Mouse (Mus musculus) kidney, postnatal 0 days (tissue): ENCODE measurements around the gene Dgke. TPM values are rescaled to one million over a fixed set of nuclear protein-coding genes. Genes with fewer than 3 reads are reported as not detected.

Experiments
- ATAC-seq: fragments of 200-750 bp; cut with Nextera tagmentation; replicated peaks from 2 replicates; pipeline ENCODE4 v1.8.0; 2017; ENCODE audit warnings: low read depth, moderate number of reproducible peaks, moderate TSS enrichment, moderate library complexity; ENCODE audit not compliant: low FRiP score
- DNase-seq: peaks from one replicate; pipeline ENCODE4 v3.0.0-alpha.2; 2016; ENCODE audit warnings: low spot score
- H3K27ac ChIP-seq: fragments of 300-500 bp; sonication (generic); 2 replicates; pipeline ENCODE4 v1.5.1; 2014; ENCODE audit warnings: mild to moderate bottlenecking
- H3K27me3 ChIP-seq: fragments of 300-500 bp; sonication (generic); 2 replicates; pipeline ENCODE4 v1.6.1; 2014; ENCODE audit warnings: low read length, mixed read lengths; ENCODE audit not compliant: insufficient read depth
- H3K36me3 ChIP-seq: fragments of 300-500 bp; sonication (generic); 2 replicates; pipeline ENCODE4 v1.6.1; 2014; ENCODE audit warnings: low read length, mixed read lengths; ENCODE audit not compliant: insufficient read depth
- H3K4me1 ChIP-seq: fragments of 300-500 bp; sonication (generic); replicated peaks from 2 replicates; pipeline ENCODE4 v1.6.1; 2014; ENCODE audit warnings: antibody characterized with exemption, low read length, mixed read lengths; ENCODE audit not compliant: insufficient read depth
- H3K4me2 ChIP-seq: fragments of 300-500 bp; sonication (generic); 2 replicates; pipeline ENCODE4 v1.6.1; 2014; ENCODE audit warnings: mild to moderate bottlenecking, low read length, moderate library complexity, mixed read lengths
- H3K4me3 ChIP-seq: fragments of 300-500 bp; sonication (generic); replicated peaks from 2 replicates; pipeline ENCODE4 v1.5.1; 2014; ENCODE audit warnings: low read depth, low read length
- H3K9ac ChIP-seq: fragments of 300-500 bp; sonication (generic); 2 replicates; pipeline ENCODE4 v1.6.1; 2014; ENCODE audit warnings: low read depth, low read length
- H3K9me3 ChIP-seq: fragments of 300-500 bp; sonication (generic); replicated peaks from 2 replicates; pipeline ENCODE4 v1.6.1; 2016; ENCODE audit warnings: low read length, inconsistent platforms, mixed read lengths
- CTCF ChIP-seq: IDR thresholded peaks from 2 replicates; pipeline ENCODE4 v1.5.1; 2016; ENCODE audit warnings: antibody characterized with exemption, low read depth, mild to moderate bottlenecking, moderate library complexity
- WGBS: fragments of 180-500 bp; shearing (Covaris S2); extraction: QIAGEN DNeasy Blood & Tissue Kit; methylation state at CpG from one replicate; pipeline ENCODE4 v1.1.7; 2014; 5-methylcytosine and 5-hydroxymethylcytosine counted together
- polyA plus RNA-seq: library from polyadenylated mRNA; unstranded; fragments of >200 nt; fragmentation: Nextera tagmentation; extraction: Ambion mirVana; gene quantifications from 2 replicates; pipeline ENCODE4 v1.2.1, GENCODE M21; 2015

Dgke gene
- polyA plus RNA-seq, 1 experiment from 2014 or later, result 2.6 TPM

DNA sequence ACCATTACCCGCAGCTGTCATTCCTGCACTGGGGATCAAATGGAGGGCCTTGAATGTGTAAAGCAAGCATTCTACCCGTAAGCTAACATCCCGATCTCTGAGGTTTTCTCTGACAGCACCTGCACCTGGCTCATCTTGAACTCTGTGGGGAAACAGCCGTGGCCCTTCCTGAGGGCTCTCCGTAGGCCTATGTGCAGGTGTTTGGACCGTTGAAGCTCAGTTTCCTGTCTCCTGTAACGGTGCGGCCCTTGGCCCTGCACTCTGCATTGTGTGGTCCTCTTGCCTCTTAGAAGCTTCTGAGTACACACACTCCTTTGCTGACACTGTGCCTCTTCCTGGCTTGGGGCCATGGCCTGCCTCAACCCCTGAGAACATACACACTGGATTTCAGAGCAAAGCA, 11.0 kb upstream of the Dgke start:
- 73% methylated on average over 8 of the region's 8 CpGs for WGBS
- no peak overlapping the region for H3K4me3 ChIP-seq
- no peaks in the 10 kb centered on the region for H3K9me3 ChIP-seq
- no peak overlapping the region for H3K4me2 ChIP-seq
- no peak overlapping the region for H3K9ac ChIP-seq
- no peak for DNase-seq
- no peak for TF ChIP-seq CTCF
- H3K4me1 ChIP-seq, result no peaks in the 10 kb centered on the region
- ATAC-seq, result no peak
- H3K36me3 ChIP-seq, result no peaks in the 10 kb centered on the region
- no peaks in the 10 kb centered on the region for H3K27me3 ChIP-seq
- no peak overlapping the region for H3K27ac ChIP-seq

DNA sequence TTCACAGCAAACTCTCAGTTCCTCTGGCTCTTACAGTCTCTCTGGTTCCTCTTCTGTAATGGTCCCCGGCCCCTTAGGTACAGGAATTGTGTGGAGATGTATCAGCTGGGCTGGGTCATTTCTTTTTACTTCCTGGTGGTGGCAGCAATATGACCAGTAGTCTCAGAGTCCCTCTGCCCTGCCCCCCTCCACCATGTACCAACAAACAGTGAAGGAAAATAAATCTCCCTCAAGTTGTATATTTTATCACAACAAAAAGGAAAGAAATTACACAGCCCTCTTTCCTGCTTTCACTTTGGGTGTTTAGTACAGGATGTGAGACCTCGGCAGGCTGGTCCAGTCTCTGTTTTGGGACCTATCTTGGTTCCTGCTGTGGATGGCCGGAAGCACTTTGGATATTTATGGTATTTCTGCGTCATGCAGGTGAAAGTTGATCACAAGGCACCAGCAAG, 9.7 kb upstream of the Dgke start:
- no peaks in the 10 kb centered on the region for H3K4me1 ChIP-seq
- 54% methylated on average over 4 of the region's 4 CpGs for WGBS
- no peak overlapping the region for H3K27ac ChIP-seq
- H3K4me3 ChIP-seq, result no peak overlapping the region
- DNase-seq (peak; percentile 65), ATAC-seq (no peak)
- no peaks in the 10 kb centered on the region for H3K9me3 ChIP-seq
- no peak overlapping the region for H3K9ac ChIP-seq
- no peak overlapping the region for H3K4me2 ChIP-seq
- peak; percentile 9; the same call in 1 of the 2 replicates for TF ChIP-seq CTCF
- no peaks in the 10 kb centered on the region for H3K27me3 ChIP-seq
- H3K36me3 ChIP-seq, result no peaks in the 10 kb centered on the region

DNA sequence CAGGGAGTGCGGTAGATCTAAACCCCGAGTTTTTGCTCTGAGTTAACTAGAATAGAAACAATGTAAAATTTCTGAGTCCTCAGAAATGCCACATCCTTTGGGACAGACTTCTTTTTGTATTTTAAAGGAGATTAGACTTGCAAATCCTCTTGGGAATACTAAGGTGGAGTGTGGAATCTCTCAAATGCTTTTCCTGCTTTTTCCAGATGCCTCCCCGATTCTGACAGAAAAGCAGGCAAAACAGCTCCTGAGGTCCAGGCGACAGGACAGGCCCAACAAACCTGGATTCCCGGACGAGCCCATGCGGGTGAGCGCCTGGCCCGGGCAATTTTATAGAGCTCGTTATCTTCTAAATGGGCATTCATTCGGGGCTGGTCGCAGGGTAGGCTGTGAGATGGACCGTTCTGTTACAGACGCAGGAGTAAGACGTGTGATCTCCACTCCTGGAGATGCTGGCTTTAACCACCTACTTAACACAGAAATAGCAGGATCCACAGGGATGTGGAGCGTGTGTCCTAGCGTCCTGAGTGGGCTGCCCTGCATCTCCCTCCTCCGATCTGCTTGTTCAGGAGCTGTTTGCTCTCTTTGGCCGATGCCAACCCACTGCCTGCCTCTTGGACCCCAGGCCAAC, 8.2 kb upstream of the Dgke start:
- Histone ChIP-seq H3K9me3 (no peaks in the 10 kb centered on the region), H3K36me3 (no peaks in the 10 kb centered on the region), H3K4me1 (no peaks in the 10 kb centered on the region), H3K4me3 (no peak overlapping the region), H3K4me2 (no peak overlapping the region), H3K9ac (no peak overlapping the region), H3K27ac (no peak overlapping the region), H3K27me3 (no peaks in the 10 kb centered on the region)
- no peak for DNase-seq
- no peak for TF ChIP-seq CTCF
- 59% methylated on average over 19 of the region's 19 CpGs for WGBS
- no peak for ATAC-seq

DNA sequence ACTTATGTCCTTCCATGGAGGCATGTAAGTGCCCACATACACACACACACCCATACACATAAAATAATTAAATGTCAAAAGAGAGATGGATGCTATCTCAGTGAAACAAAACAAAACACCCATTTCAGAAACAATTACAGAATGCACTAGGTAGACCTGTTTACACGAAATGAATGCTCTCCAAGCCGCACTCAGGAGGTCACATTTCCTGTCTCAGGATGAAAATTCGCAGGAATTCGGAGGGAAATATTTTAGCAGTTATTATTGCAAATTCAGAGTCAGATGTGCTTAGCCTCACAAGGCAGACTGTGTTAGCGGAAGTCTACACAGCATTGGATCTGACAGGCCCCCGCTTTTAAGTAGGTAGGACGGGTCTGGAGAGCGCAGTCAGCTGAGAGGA, 6.9 kb upstream of the Dgke start, which contains the start of gene Gm525:
Gene Gm525 (plus strand): TSS at position 301 of the 400 bp plus-strand sequence.
- 78% methylated on average over 8 of the region's 8 CpGs for WGBS
- H3K4me1 ChIP-seq, result no peaks in the 10 kb centered on the region
- H3K4me2 ChIP-seq, result no peak within 1 kb of the TSS
- ATAC-seq (no peak), DNase-seq (no peak)
- no peak for TF ChIP-seq CTCF
- no peak within 1 kb of the TSS for H3K9ac ChIP-seq
- no peak within 1 kb of the TSS for H3K4me3 ChIP-seq
- H3K27me3 ChIP-seq, result no peaks in the 10 kb centered on the region
- no peaks in the 10 kb centered on the region for H3K36me3 ChIP-seq
- H3K9me3 ChIP-seq, result no peaks in the 10 kb centered on the region
- H3K27ac ChIP-seq, result no peak within 1 kb of the TSS

DNA sequence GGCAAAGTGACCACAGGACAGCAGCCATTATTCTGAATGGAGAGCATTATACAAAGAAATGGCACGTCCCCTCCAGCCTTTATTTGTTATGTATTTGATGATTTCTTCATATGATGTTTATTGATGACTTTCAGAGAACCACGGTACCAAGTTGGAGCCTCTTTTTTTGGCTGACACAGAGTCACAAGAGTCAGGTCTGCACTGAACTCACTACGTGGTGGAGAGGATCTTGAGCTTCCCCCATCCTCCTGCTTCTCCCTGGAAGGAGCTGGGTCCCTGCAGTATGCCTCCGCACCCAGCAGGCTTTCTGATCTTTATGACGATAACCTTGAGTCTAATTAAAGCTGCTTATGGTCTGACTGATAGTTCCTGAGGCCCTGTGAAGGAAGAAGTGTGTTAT, 4.9 kb upstream of the Dgke start:
- H3K4me3 ChIP-seq, result no peak overlapping the region
- no peak for TF ChIP-seq CTCF
- no peak overlapping the region for H3K9ac ChIP-seq
- no peak overlapping the region for H3K27ac ChIP-seq
- no peaks in the 10 kb centered on the region for H3K4me1 ChIP-seq
- no peaks in the 10 kb centered on the region for H3K36me3 ChIP-seq
- no peaks in the 10 kb centered on the region for H3K9me3 ChIP-seq
- H3K4me2 ChIP-seq, result no peak overlapping the region
- 78% methylated on average over 5 of the region's 5 CpGs for WGBS
- DNase-seq (no peak), ATAC-seq (no peak)
- H3K27me3 ChIP-seq, result no peaks in the 10 kb centered on the region

DNA sequence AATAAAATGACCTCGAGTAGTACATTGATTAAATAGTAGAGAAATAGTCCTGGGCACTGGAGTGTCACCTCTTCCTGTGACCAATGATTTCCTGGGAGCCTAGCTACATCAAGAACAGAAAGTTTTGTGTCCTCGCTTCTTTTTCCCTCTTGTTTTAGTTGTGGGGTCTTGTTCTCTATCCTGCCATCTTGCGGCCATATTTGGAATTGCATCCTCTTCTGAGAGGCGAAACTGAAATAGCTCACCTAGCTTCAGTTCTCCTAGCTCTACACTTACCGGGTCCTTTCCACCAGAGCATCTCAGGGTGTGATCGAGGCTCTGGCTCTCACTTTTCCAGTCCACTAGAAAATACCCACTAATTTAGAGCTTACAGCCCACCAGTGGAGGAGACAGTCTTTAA, 2.7 kb upstream of the Dgke start:
- no peaks in the 10 kb centered on the region for H3K27me3 ChIP-seq
- WGBS, result 32% methylated on average over 6 of the region's 6 CpGs
- ATAC-seq, result no peak
- DNase-seq, result peak; percentile 76
- H3K9me3 ChIP-seq, result no peaks in the 10 kb centered on the region
- peak; percentile 88 for TF ChIP-seq CTCF
- H3K4me1 ChIP-seq, result no peaks in the 10 kb centered on the region
- H3K4me3 ChIP-seq, result no peak overlapping the region
- no peak overlapping the region for H3K4me2 ChIP-seq
- no peak overlapping the region for H3K27ac ChIP-seq
- no peaks in the 10 kb centered on the region for H3K36me3 ChIP-seq
- no peak overlapping the region for H3K9ac ChIP-seq

DNA sequence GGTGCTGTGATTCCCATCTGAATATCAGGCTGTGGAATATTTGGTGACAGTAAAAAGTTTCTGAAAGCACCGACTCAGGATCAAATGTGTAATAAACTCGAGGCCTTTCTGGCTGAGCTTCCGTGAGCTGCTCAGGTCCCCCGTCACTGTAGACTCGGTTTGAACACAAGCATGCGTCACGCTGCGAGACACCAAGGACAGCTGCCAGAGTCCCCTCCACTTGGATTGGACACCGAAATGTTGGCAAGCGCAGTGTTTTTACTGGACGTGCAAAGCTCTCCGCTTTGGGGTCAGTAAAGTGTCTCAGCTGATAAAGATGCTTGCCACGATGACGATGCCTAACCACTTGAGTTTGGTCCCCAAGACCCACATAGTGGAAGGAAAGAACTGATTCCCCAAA, 2.0 kb upstream of the Dgke start:
- Histone ChIP-seq H3K4me3 (no peak overlapping the region), H3K9ac (no peak overlapping the region), H3K4me1 (no peaks in the 10 kb centered on the region), H3K27me3 (no peaks in the 10 kb centered on the region), H3K9me3 (no peaks in the 10 kb centered on the region), H3K36me3 (no peaks in the 10 kb centered on the region), H3K4me2 (no peak overlapping the region), H3K27ac (no peak overlapping the region)
- DNase-seq (no peak), ATAC-seq (no peak)
- 82% methylated on average over 14 of the region's 14 CpGs for WGBS
- TF ChIP-seq CTCF, result no peak
